Mouse (Mus musculus) stomach, postnatal 0 days (tissue): ENCODE results near the gene AC140267.1.

ENCODE experiments used
- CTCF ChIP-seq: IDR thresholded peaks from 2 replicates; pipeline ENCODE4 v1.5.1; 2016; ENCODE audit warnings: antibody characterized with exemption, low read depth, mild to moderate bottlenecking, moderate library complexity
- EP300 ChIP-seq: optimal IDR thresholded peaks from 2 replicates; pipeline ENCODE3; 2016; ENCODE audit warnings: antibody characterized with exemption

GRCm38 (mm10) chr15:80202111-80202775 is 33.4 kb upstream of the AC140267.1 start:
- TF ChIP-seq CTCF, result no peak
- TF ChIP-seq EP300, result no peak
